Comparison of ENCODE assay signal across 8 mouse cellular contexts in genomic region chr11:101009046-101009887, GRCm38 (mm10). TPM values are rescaled to one million over a fixed set of nuclear protein-coding genes. Genes with fewer than 3 reads are reported as not detected.
DNase-seq lines count a peak whose midpoint lies in the region; ATAC-seq lines count a peak whose summit lies in the region.

Gene Atp6v0a1, plus strand, starts transcription at chr11:101009452.

- peak within 1 kb of the TSS; percentile 88 to 97 for H3K27ac ChIP-seq in heart, embryonic 14.5 days (replicated peaks in 1 of 2; ENCODE audit: control insufficient read depth in 1 of 2, insufficient read depth in 1 of 2, low read depth in 2 of 2, low read length in 2 of 2)
- peak within 1 kb of the TSS; percentile 99 for H3K27ac ChIP-seq in liver, embryonic 13.5 days
- peak within 1 kb of the TSS; percentile 82 for H3K27ac ChIP-seq in stomach, embryonic 16.5 days (ENCODE audit: low read length)

- H3K27me3 ChIP-seq in heart, embryonic 14.5 days (ENCODE audit: control insufficient read depth, insufficient read depth, low read length), result no peaks in the 10 kb centered on the region
- peaks cover 3% of the 10 kb centered on the region; the same call in 1 of the 2 replicates for H3K27me3 ChIP-seq in liver, embryonic 13.5 days
- H3K27me3 ChIP-seq in stomach, embryonic 16.5 days (ENCODE audit: control insufficient read depth, insufficient read depth, low read length), result no peaks in the 10 kb centered on the region

- peak; percentile 91 for DNase-seq in c-Kit-negative CD71-positive TER-119-positive erythroid progenitor cells, embryonic 14.5 days (ENCODE audit: low read depth, low spot score)
- peak; percentile 89 for DNase-seq in fibroblast of lung, adult 2 months (ENCODE audit: low read depth)
- DNase-seq in kidney, postnatal 14 days, result peak; percentile 98
- DNase-seq in liver, embryonic 13.5 days, result peak; percentile 97
- DNase-seq in neural tube, embryonic 10.5 days (ENCODE audit: extremely low spot score, low spot score), result peak; percentile 93

- ATAC-seq in CD4-positive, CD25-positive, alpha-beta regulatory T cell, adult 4 months, result peak; percentile 88
- peak; percentile 100 for ATAC-seq in heart, embryonic 14.5 days (ENCODE audit: insufficient number of reproducible peaks, insufficient read depth, low FRiP score, low read depth)
- peak; percentile 89 for ATAC-seq in liver, embryonic 13.5 days (ENCODE audit: low read depth)
- ATAC-seq in stomach, embryonic 16.5 days (ENCODE audit: insufficient read depth, low FRiP score), result peak; percentile 100

- peaks cover 23% of the 10 kb centered on the region for H3K36me3 ChIP-seq in heart, embryonic 14.5 days (ENCODE audit: control insufficient read depth, insufficient read depth, low read length)
- H3K36me3 ChIP-seq in liver, embryonic 13.5 days, result peaks cover 27% of the 10 kb centered on the region
- H3K36me3 ChIP-seq in stomach, embryonic 16.5 days (ENCODE audit: control insufficient read depth, insufficient read depth, low read length), result peaks cover 6% of the 10 kb centered on the region; the same call in 1 of the 2 replicates

- peak within 1 kb of the TSS; percentile 91 for H3K9ac ChIP-seq in heart, embryonic 14.5 days (ENCODE audit: low read length)
- peak within 1 kb of the TSS; percentile 94 for H3K9ac ChIP-seq in liver, embryonic 13.5 days
- peak within 1 kb of the TSS; percentile 85 for H3K9ac ChIP-seq in stomach, embryonic 16.5 days (ENCODE audit: low read length)

- peak within 1 kb of the TSS; percentile 78 to 83 for H3K4me3 ChIP-seq in heart, embryonic 14.5 days (ENCODE audit: control insufficient read depth in 1 of 2, insufficient read depth in 1 of 2, low read depth in 1 of 2, low read length in 2 of 2)
- H3K4me3 ChIP-seq in liver, embryonic 13.5 days (replicated peaks), result peak within 1 kb of the TSS; percentile 82
- peak within 1 kb of the TSS; percentile 61 for H3K4me3 ChIP-seq in stomach, embryonic 16.5 days (replicated peaks; ENCODE audit: low read length)

- H3K4me2 ChIP-seq in heart, embryonic 14.5 days (ENCODE audit: low read length), result peak within 1 kb of the TSS; percentile 81
- peak within 1 kb of the TSS; percentile 76 for H3K4me2 ChIP-seq in liver, embryonic 13.5 days
- peak within 1 kb of the TSS; percentile 88 for H3K4me2 ChIP-seq in stomach, embryonic 16.5 days (ENCODE audit: low read depth, low read length)

- H3K9me3 ChIP-seq in heart, embryonic 14.5 days (ENCODE audit: control insufficient read depth, low read length), result no peaks in the 10 kb centered on the region
- no peaks in the 10 kb centered on the region for H3K9me3 ChIP-seq in liver, embryonic 13.5 days (replicated peaks)
- H3K9me3 ChIP-seq in stomach, embryonic 16.5 days (replicated peaks; ENCODE audit: control insufficient read depth, low read length), result no peaks in the 10 kb centered on the region

- peaks cover 6 to 15% of the 10 kb centered on the region in 2 experiments for H3K4me1 ChIP-seq in heart, embryonic 14.5 days (ENCODE audit: control insufficient read depth in 2 of 2, insufficient read depth in 2 of 2, low read length in 2 of 2)
- peaks cover 39% of the 10 kb centered on the region for H3K4me1 ChIP-seq in liver, embryonic 13.5 days (replicated peaks)
- peaks cover 13% of the 10 kb centered on the region for H3K4me1 ChIP-seq in stomach, embryonic 16.5 days (ENCODE audit: control insufficient read depth, insufficient read depth, low read length)

- WGBS in heart, embryonic 14.5 days, result 1% methylated on average over 44 of the region's 44 CpGs
- under 1% methylated on average over 44 of the region's 44 CpGs for WGBS in liver, embryonic 13.5 days (ENCODE audit: insufficient replicate concordance)
- WGBS in stomach, embryonic 16.5 days, result under 1% methylated on average over 44 of the region's 44 CpGs

RNA-seq across cellular contexts. Expression of gene Atp6v0a1, which starts in this region (rescaled TPM):
- polyA plus RNA-seq in CD4-positive, CD25-positive, alpha-beta regulatory T cell, adult 4 months (2017; shearing (Covaris generic)), result 10 to 100 TPM in 1 of 2 experiments, 1 to 10 TPM in 1; 7.0 to 15.7 TPM
- polyA plus RNA-seq in heart, embryonic 14.5 days (2014; fragmentation: Nextera tagmentation; extraction: Ambion mirVana), result 54.8 and 57.2 TPM in 2 replicates
- polyA plus RNA-seq in liver, embryonic 13.5 days (2015; fragmentation: Nextera tagmentation; extraction: Ambion mirVana), result 52.8 and 64.0 TPM in 2 replicates
- 47.8 and 50.5 TPM in 2 replicates for polyA plus RNA-seq in stomach, embryonic 16.5 days (2015; fragmentation: Nextera tagmentation; extraction: Ambion mirVana)

Comparison
In these comparisons a context has a peak if more than half of its experiments do, and no peak if none do; other contexts are left out.
1. Peak in every context shown above with its lines: DNase-seq, ATAC-seq, H3K4me3 ChIP-seq and H3K27ac ChIP-seq.